Mouse (Mus musculus): Measurements from ENCODE around the gene Mid1. TPM values are rescaled to one million over a fixed set of nuclear protein-coding genes. Genes with fewer than 3 reads are reported as not detected.
A peak's percentile ranks its signal among the peaks of the same experiment; 100 is the strongest.
"Not testable (repeated sequence)": the region's sequence is repeated elsewhere in the genome, so short reads cannot be mapped to it uniquely, and the experiment has no call there.

Gene Mid1
- polyA plus RNA-seq, 1 experiment from 2014 or later = 1.1 TPM

DNA sequence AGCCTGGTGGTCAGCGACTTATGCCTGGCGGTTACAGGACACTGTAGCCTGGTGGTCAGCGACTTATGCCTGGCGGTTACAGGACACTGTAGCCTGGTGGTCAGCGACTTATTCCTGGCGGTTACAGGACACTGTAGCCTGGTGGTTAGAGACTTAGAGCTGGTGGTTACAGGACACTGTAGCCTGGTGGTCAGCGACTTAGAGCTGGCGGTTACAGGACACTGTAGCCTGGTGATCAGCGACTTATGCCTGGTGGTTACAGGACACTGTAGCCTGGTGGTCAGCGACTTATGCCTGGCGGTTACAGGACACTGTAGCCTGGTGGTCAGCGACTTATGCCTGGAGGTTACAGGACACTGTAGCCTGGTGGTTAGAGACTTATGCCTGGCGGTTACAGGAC is 329.0 kb downstream of the Mid1 start:
- DNase-seq; H3K27ac ChIP-seq; H3K4me1 ChIP-seq (replicated peaks); ATAC-seq (ENCODE audit: low read depth); H3K4me2 ChIP-seq; H3K27me3 ChIP-seq; H3K9ac ChIP-seq; H3K4me3 ChIP-seq (replicated peaks): not testable (repeated sequence)
- Histone ChIP-seq H3K36me3 (peaks cover 45% of the 10 kb centered on the region), H3K9me3 (replicated peaks) (peaks cover 36% of the 10 kb centered on the region)
- 75% methylated on average over 6 of the region's 13 CpGs for WGBS (ENCODE audit: insufficient replicate concordance)

DNA sequence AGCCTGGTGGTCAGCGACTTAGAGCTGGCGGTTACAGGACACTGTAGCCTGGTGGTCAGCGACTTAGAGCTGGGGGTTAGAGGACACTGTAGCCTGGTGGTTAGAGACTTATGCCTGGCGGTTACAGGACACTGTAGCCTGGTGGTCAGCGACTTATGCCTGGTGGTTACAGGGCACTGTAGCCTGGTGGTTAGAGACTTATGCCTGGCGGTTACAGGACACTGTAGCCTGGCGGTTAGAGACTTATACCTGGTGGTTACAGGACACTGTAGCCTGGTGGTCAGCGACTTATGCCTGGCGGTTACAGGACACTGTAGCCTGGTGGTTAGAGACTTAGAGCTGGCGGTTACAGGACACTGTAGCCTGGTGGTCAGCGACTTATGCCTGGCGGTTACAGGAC is 330.9 kb downstream of the Mid1 start:
- not testable (repeated sequence) for H3K4me2 ChIP-seq; H3K27ac ChIP-seq; ATAC-seq (ENCODE audit: low read depth); H3K4me1 ChIP-seq (replicated peaks); DNase-seq; H3K4me3 ChIP-seq (replicated peaks); H3K9ac ChIP-seq; H3K27me3 ChIP-seq
- 83% methylated on average over 10 of the region's 12 CpGs for WGBS (ENCODE audit: insufficient replicate concordance)
- peaks cover 38% of the 10 kb centered on the region for H3K9me3 ChIP-seq (replicated peaks)
- peaks cover 50% of the 10 kb centered on the region for H3K36me3 ChIP-seq

DNA sequence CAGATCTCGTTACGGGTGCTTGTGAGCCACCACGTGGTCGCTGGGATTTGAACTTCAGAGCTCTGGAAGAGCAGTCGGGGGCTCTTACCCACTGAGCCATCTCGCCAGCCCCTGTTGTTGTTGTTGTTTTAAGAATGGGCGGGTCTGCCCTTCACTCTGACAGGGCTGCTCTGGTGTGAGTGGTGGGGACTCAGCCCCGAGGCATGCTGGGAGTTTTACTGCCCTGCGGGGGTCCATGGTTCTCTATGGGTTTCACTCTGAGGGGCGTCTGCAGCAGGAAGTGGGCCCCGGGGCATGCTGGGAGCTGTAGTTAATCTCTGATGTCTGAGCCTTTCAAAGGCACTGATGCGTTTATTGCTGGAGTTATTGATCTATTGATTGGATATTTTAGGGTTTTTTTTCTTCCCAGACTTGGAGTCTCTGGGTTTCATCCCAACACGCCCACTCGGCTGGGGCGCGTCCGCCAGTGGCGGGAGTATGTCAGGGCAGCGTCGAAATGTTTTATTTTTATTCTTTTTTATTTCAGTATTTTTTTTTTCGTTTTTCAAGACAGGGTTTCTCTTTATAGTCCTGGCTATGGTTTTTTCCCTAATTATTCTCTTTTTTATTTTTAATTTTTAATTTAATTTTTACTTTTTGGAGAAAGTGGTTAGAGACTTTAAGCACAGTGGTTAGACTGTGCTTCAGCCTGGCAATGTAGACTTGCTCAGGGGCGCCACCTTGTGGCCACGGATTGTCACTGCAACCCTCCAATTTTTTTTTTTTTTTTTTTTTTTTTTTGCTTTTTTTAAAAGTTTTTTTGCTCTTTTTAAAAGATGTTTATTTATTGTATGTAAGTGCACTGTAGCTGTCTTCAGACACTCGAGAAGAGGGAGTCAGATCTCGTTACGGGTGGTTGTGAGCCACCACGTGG is 332.6 kb downstream of the Mid1 start:
- ATAC-seq (ENCODE audit: low read depth) = peak; percentile 70
- Histone ChIP-seq H3K36me3 (peaks cover 56% of the 10 kb centered on the region), H3K9me3 (replicated peaks) (peaks cover 43% of the 10 kb centered on the region), H3K4me2 (peak overlapping the region; percentile 0; the same call in 1 of the 2 replicates)
- H3K4me1 ChIP-seq (replicated peaks); DNase-seq; H3K4me3 ChIP-seq (replicated peaks); H3K27ac ChIP-seq; H3K27me3 ChIP-seq; H3K9ac ChIP-seq: not testable (repeated sequence)
- 56% methylated on average over 27 of the region's 27 CpGs for WGBS (ENCODE audit: insufficient replicate concordance)

DNA sequence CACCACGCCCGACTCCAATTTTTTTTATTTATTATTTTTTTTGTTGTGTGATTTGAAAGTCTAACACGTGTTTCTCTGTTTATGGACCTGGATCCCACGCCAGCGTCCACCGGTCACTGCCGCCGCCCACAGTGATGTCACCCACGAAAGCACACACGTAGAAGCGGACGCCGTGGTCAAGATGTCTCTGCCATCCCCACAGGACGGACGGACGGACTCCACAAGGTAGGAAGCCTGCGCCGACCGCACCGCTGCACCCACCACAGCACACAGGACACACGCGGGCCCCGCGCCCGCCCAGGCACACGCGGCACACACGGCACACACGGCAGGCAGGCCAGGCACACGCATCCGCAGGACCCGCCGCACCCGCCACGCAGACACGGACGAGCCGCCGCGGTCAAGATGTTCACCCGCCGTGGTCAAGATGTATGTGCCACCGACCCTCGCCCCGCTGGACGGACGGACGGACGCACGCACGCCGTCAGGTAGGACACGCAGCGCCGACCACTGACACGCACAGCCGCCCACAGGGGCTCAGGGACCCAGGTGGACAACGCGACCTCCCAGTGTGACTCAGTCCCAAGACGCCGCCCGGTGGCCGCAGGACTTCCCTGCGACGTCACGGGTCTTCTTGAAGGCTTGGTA is 333.7 kb downstream of the Mid1 start:
- not testable (repeated sequence) for H3K27me3 ChIP-seq; H3K4me3 ChIP-seq (replicated peaks); DNase-seq; H3K4me1 ChIP-seq (replicated peaks); H3K4me2 ChIP-seq; H3K9ac ChIP-seq; H3K27ac ChIP-seq
- Histone ChIP-seq H3K36me3 (peaks cover 56% of the 10 kb centered on the region), H3K9me3 (replicated peaks) (peaks cover 43% of the 10 kb centered on the region)
- WGBS (ENCODE audit: insufficient replicate concordance) = 82% methylated on average over 66 of the region's 66 CpGs
- peak; percentile 70 for ATAC-seq (ENCODE audit: low read depth)

DNA sequence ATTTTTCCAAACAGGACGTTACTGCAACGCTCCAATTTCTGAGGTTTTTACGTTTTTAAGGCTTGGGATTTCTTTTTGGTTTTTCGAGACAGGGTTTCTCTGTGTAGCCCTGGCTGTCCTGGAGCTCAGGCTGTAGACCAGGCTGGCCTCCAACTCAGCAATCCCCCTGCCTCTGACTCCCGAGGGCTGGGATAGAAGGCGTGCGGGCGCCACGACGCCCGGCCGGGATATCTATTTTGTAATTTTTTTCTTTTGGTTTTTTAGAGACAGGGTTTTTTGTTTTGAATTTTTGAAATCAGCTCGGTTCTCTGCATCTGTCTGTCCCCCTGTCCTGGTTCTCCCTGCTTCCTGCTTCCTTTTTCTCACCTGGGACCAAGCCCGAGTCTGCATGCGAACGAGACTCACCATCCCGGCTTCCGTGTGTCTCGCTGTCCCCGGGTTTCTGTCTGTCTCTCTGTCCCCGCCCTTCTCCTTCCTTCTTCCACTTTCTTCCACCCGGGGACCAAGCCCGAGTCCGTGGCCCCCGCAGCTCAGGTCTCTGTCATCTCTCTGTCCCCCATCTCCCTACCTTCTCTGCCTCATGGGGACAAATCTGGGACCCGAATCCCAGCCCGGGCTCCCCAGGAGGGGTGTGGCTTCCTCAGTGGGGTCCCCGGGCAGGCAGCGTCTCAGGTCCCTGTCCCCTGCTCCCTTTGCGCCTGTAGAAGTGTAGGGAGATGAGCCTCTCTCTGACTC is 334.4 kb downstream of the Mid1 start:
- DNase-seq; H3K4me1 ChIP-seq (replicated peaks); H3K9ac ChIP-seq; H3K4me2 ChIP-seq; H3K4me3 ChIP-seq (replicated peaks); H3K27ac ChIP-seq; H3K27me3 ChIP-seq: not testable (repeated sequence)
- WGBS (ENCODE audit: insufficient replicate concordance) = 79% methylated on average over 30 of the region's 30 CpGs
- Histone ChIP-seq H3K9me3 (replicated peaks) (peaks cover 40% of the 10 kb centered on the region), H3K36me3 (peaks cover 53% of the 10 kb centered on the region)
- ATAC-seq (ENCODE audit: low read depth) = peak; percentile 47

DNA sequence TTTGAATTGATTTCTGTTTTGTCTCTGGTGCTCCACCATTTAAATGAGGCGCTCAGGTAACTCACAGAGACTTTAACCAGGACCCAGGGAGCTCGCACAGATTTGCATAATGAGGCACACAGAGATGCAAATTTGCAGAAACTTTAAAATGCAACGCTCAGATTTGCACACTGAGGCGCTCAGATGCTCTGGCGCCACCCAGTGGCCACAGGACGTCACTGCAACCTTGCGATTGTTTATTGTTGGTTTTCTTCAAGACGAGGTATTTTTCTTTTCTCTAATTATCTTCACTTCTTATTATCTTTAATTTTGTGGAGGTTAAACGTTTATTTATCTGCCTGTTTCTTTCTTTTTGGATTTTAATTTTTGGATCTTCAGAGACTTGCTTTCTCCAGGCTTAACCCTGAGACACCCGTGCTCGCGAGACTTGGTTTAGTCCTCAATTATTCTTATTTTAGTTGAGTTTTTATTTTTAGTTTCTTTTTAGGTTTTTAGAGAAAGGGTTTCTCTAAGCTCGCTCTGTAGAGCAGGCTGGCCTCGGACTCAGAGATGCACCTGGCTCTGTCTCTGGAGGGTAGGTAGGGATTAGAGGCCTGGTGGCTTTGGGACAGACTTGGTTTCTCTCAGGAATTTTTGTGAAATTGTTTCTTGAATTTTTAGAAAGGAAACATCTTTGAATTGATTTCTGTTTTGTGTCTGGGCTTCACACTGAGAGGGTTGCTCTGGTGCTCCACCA is 335.1 kb downstream of the Mid1 start:
- H3K4me1 ChIP-seq (replicated peaks); H3K27me3 ChIP-seq; H3K4me3 ChIP-seq (replicated peaks); H3K4me2 ChIP-seq; H3K27ac ChIP-seq; ATAC-seq (ENCODE audit: low read depth); H3K9ac ChIP-seq: not testable (repeated sequence)
- WGBS (ENCODE audit: insufficient replicate concordance) = 53% methylated on average over 14 of the region's 14 CpGs
- DNase-seq = peak; percentile 61
- Histone ChIP-seq H3K9me3 (replicated peaks) (peaks cover 40% of the 10 kb centered on the region), H3K36me3 (peaks cover 53% of the 10 kb centered on the region)

DNA sequence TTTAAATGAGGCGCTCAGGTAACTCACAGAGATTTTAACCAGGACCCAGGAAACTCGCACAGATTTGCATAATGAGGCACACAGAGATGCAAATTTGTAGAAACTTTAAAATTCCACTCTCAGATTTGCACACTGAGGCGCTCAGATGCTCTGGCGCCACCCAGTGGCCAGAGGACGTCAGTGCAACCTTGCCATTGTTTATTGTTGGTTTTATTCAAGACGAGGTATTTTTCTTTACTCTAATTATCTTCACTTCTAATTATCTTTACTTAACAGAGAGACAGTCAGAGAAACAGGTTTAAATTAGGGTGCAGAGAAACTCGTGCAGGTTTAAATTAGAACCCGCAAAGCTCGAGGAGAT is 335.7 kb downstream of the Mid1 start:
- H3K4me1 ChIP-seq (replicated peaks); DNase-seq; H3K4me3 ChIP-seq (replicated peaks); H3K4me2 ChIP-seq; ATAC-seq (ENCODE audit: low read depth); H3K27ac ChIP-seq; H3K9ac ChIP-seq; H3K27me3 ChIP-seq: not testable (repeated sequence)
- peaks cover 40% of the 10 kb centered on the region for H3K9me3 ChIP-seq (replicated peaks)
- H3K36me3 ChIP-seq = peaks cover 53% of the 10 kb centered on the region
- 46% methylated on average over 9 of the region's 9 CpGs for WGBS (ENCODE audit: insufficient replicate concordance)

DNA sequence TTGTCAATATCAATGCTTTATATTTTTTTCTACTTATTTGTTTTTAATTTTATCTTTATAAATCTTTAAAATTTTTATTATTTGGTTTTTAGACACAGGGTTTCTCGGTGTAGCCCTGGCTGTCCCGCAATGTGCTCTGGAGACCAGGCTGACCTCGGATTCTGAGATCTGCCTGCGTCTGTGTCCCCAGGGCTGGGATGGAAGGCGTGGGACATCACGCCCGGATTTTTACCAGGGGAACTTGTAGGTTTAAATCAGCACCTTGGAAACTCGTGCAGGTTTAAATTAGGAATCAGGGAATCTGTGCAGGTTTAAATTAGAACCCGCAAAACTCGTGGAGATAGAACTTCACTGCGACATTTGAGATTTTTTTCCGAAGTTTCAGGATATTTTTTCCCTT is 336.2 kb downstream of the Mid1 start:
- not testable (repeated sequence) for H3K4me3 ChIP-seq (replicated peaks); DNase-seq; H3K4me2 ChIP-seq; H3K9ac ChIP-seq; ATAC-seq (ENCODE audit: low read depth); H3K4me1 ChIP-seq (replicated peaks); H3K27ac ChIP-seq; H3K27me3 ChIP-seq
- Histone ChIP-seq H3K9me3 (replicated peaks) (peaks cover 40% of the 10 kb centered on the region), H3K36me3 (peaks cover 52% of the 10 kb centered on the region)
- whole genome bisulfite sequencing (ENCODE audit: insufficient replicate concordance) = 69% methylated on average over 12 of the region's 12 CpGs

DNA sequence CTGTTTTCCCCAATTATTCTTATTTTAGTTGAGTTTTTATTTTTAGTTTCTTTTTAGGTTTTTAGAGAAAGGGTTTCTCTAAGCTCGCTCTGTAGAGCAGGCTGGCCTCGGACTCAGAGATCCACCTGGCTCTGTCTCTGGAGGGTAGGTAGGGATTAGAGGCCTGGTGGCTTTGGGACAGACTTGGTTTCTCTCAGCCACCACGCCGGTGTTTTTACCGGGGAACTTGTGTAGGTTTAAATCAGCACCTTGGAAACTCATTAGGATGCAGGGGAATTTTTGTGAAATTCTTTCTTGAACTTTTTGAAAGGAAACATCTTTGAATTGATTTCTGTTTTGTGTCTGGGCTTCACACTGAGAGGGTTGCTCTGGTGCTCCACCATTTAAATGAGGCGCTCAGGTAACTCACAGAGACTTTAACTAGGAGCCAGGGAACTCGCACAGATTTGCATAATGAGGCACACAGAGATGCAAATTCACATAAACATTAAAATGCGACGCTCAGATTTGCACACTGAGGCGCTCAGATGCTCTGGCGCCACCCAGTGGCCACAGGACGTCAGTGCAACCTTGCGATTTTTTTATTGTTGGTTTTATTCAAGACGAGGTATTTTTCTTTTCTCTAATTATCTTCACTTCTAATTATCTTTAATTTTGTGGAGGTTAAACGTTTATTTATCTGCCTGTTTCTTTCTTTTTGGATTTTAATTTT is 336.9 kb downstream of the Mid1 start:
- peaks cover 40% of the 10 kb centered on the region for H3K9me3 ChIP-seq (replicated peaks)
- not testable (repeated sequence) for H3K27me3 ChIP-seq; H3K4me2 ChIP-seq; DNase-seq; H3K4me1 ChIP-seq (replicated peaks); H3K9ac ChIP-seq; H3K4me3 ChIP-seq (replicated peaks); ATAC-seq (ENCODE audit: low read depth); H3K27ac ChIP-seq
- WGBS (ENCODE audit: insufficient replicate concordance) = 47% methylated on average over 15 of the region's 15 CpGs
- H3K36me3 ChIP-seq = peaks cover 48% of the 10 kb centered on the region
